Mouse (Mus musculus) intestine, postnatal 0 days (tissue): ENCODE measurements at regions not wholly inside any gene's neighbourhood (a gene's known extent, or its start where the extent isn't known, plus 50 kb on each side); places are given as distances from the start of the nearest gene placed in this dataset.

ENCODE experiments used
- ATAC-seq: fragments of 200-750 bp; cut with Nextera tagmentation; 2 replicates; pipeline ENCODE4 v1.8.0; 2017; ENCODE audit warnings: mild to moderate bottlenecking, moderate TSS enrichment, moderate library complexity
- H3K27ac ChIP-seq: fragments of 300-500 bp; sonication (generic); 2 replicates; pipeline ENCODE4 v1.5.1; 2014; ENCODE audit warnings: mild to moderate bottlenecking, low read depth, low read length, moderate library complexity
- H3K27me3 ChIP-seq: fragments of 300-500 bp; sonication (generic); replicated peaks from 2 replicates; pipeline ENCODE4 v1.6.1; 2014; ENCODE audit warnings: low read length, mixed read lengths; ENCODE audit not compliant: control insufficient read depth, insufficient read depth
- H3K36me3 ChIP-seq: fragments of 300-500 bp; sonication (generic); 2 replicates; pipeline ENCODE4 v1.6.1; 2014; ENCODE audit warnings: mild to moderate bottlenecking, moderate library complexity; ENCODE audit not compliant: control insufficient read depth, insufficient read depth
- H3K4me1 ChIP-seq: fragments of 300-500 bp; sonication (generic); replicated peaks from 2 replicates; pipeline ENCODE4 v1.6.1; 2014; ENCODE audit warnings: antibody characterized with exemption, low read length, mixed read lengths; ENCODE audit not compliant: control insufficient read depth, insufficient read depth
- H3K4me2 ChIP-seq: fragments of 300-500 bp; sonication (generic); replicated peaks from 2 replicates; pipeline ENCODE4 v1.6.1; 2014; ENCODE audit warnings: low read depth, mild to moderate bottlenecking, moderate library complexity
- H3K4me3 ChIP-seq: fragments of 300-500 bp; sonication (generic); 2 replicates; pipeline ENCODE4 v1.5.1; 2014; ENCODE audit warnings: low read depth, low read length
- H3K9ac ChIP-seq: fragments of 300-500 bp; sonication (generic); 2 replicates; pipeline ENCODE4 v1.6.1; 2014; ENCODE audit warnings: mild to moderate bottlenecking, low read depth, low read length
- H3K9me3 ChIP-seq: fragments of 300-500 bp; sonication (generic); 2 replicates; pipeline ENCODE4 v1.6.1; 2016; ENCODE audit warnings: mixed run types; ENCODE audit not compliant: control insufficient read depth
- CTCF ChIP-seq: sonication (generic); IDR thresholded peaks from 2 replicates; pipeline ENCODE4 v1.5.1; 2016; ENCODE audit warnings: low read depth, mild to moderate bottlenecking, control low read depth, antibody characterized with exemption, moderate library complexity
- WGBS: fragments of 180-500 bp; shearing (Covaris S2); extraction: QIAGEN DNeasy Blood & Tissue Kit; methylation state at CpG from one replicate; pipeline ENCODE4 v1.1.7; 2014; 5-methylcytosine and 5-hydroxymethylcytosine counted together

DNA sequence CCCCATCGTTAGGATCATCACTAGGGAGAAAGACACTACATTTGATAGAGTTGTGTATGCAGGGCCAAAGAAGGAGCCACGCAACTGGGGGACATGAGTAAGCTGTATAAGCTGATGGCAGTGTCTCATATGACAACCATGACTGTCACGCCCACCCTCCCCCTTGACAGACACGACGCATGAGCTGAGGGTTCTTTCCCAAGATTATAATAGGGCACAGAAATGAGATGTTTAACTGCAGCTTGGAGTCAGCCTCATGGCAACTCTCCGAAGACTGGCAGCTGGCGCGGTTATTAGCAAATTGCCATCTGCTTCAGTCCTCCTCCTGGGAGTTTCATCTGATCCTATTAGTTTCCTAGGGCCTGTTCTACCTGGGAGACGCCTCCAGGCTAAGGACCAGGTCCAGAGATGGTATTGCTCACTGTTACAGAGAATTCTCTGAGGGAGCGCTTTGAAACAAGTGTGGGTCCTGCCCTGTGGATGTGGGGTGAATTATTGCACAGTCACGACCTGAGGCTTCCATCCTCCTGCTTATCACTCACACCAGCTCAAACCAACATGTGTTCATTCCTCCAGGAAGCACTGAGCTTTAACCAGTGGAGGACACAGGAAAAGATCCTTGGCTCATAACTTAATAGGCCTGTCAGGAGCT is 235.6 kb upstream of the Id2 start:
- H3K27ac ChIP-seq, result no peak overlapping the region
- ATAC-seq, result no peak
- no peak overlapping the region for H3K4me2 ChIP-seq
- H3K4me1 ChIP-seq, result no peaks in the 10 kb centered on the region
- no peak overlapping the region for H3K9ac ChIP-seq
- no peaks in the 10 kb centered on the region for H3K9me3 ChIP-seq
- no peak for TF ChIP-seq CTCF
- H3K36me3 ChIP-seq, result no peaks in the 10 kb centered on the region
- 88% methylated on average over 11 of the region's 11 CpGs for WGBS
- no peaks in the 10 kb centered on the region for H3K27me3 ChIP-seq
- H3K4me3 ChIP-seq, result no peak overlapping the region

DNA sequence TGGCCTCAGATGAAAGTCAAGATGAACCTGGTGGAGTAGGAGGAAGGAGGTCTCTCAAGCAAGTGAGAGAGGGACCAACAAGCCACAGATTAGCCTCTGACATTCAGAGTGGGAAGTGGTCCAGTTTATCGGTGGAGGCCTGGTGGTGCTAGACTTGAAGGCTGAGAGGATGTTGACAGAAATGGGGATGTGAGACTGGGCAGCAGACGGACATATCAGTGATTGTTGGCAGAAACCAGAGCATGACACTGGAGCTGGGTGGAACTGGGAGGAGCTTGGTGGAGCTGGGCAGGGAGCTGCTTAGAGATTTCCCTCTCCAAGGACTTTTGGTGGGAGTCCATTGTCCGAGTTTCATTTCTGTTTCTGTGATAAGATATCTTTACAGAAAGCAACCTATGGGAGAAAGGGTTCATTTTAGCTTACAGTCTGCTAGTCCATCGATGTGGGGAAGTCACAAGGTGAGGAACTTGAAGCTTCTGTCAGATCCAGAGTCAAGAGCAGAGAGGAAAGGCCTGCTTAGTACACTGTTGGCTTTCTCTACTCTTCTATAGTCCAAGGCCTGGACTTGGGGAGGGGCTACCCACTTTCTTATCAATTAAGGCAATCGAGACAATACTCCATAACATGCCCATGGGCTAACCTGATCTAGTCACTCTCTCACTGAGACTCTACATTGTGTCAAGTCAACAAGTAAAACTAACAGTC is 233.2 kb upstream of the Id2 start:
- Histone ChIP-seq H3K4me2 (no peak overlapping the region), H3K9me3 (no peaks in the 10 kb centered on the region), H3K27ac (no peak overlapping the region), H3K27me3 (no peaks in the 10 kb centered on the region), H3K4me3 (no peak overlapping the region), H3K9ac (no peak overlapping the region), H3K4me1 (no peaks in the 10 kb centered on the region), H3K36me3 (no peaks in the 10 kb centered on the region)
- WGBS, result 51% methylated on average over 5 of the region's 5 CpGs
- no peak for TF ChIP-seq CTCF
- ATAC-seq, result no peak

DNA sequence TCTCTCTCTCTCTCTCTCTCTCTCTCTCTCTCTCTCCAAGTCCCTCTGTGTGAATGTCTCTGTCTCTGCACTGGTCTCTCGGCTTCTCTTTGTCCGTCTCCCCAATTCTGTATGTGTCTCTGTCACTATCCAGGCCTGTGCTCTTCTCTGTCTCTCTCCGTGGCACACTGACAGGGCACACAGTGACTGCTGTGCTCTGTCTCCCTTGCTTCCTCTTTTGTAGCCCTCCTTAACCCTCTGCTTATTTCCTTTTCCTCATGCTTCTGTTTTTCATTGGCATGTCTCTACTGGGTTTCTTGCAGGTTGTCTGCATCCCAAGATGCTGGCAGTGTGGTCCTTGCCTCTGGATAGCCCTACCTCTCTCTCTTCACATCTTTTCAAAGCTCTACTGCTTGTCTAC is 229.0 kb upstream of the Id2 start:
- TF ChIP-seq CTCF, result no peak
- Histone ChIP-seq H3K4me3 (no peak overlapping the region), H3K9ac (no peak overlapping the region), H3K4me1 (no peaks in the 10 kb centered on the region), H3K27ac (no peak overlapping the region), H3K27me3 (no peaks in the 10 kb centered on the region), H3K36me3 (no peaks in the 10 kb centered on the region), H3K4me2 (no peak overlapping the region), H3K9me3 (no peaks in the 10 kb centered on the region)
- WGBS, result 86% methylated on average over 3 of the region's 3 CpGs
- no peak for ATAC-seq

DNA sequence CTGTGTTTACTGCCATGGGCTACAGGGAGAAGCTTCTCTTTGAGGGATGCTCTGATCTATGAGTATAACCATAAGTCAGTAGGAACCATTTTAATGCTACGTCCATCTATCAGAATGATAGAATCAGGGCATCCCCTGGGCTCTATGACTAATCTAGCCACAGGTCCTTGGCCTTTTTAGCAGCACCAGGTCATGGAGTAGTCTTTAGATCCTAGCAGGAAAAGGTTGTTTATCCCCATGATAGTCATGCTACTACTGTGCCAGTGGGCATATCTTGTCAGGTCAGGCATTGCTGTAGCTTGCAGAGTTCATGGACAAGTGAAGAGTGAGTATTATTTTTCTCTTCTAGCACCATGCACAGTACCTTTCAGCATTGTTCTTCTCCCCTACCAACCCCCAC is 226.2 kb upstream of the Id2 start:
- H3K27ac ChIP-seq, result no peak overlapping the region
- no peak for TF ChIP-seq CTCF
- H3K9ac ChIP-seq, result no peak overlapping the region
- no peak overlapping the region for H3K4me2 ChIP-seq
- no peaks in the 10 kb centered on the region for H3K36me3 ChIP-seq
- no peak for ATAC-seq
- no peaks in the 10 kb centered on the region for H3K9me3 ChIP-seq
- no peaks in the 10 kb centered on the region for H3K27me3 ChIP-seq
- WGBS, result 86% methylated on average over 1 of the region's 1 CpGs
- H3K4me3 ChIP-seq, result no peak overlapping the region
- no peaks in the 10 kb centered on the region for H3K4me1 ChIP-seq

DNA sequence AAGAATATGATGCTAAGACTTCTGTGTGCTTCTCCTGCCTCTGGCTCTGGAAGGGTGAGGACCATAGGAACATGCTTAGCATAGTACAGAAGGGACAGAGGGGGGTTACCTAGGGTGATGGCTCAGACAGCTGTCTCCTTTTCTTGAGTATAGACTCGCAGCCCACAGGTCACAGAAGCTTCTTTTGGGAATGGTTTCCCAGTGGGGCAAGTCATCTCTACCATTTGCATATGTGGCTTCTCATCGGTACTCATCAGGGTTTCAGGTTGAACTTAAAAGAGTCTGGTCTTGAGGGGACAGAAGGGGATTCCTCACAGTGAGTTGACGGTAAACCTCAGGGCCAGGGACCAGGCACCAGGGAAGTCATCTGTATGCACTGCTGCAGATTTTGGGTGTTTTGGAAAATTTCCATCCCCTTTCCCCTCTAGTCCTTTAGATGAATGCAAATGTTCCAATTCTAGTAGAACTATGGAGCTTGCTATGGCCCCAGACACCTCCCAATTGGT is 223.4 kb upstream of the Id2 start:
- Histone ChIP-seq H3K27ac (no peak overlapping the region), H3K9me3 (no peaks in the 10 kb centered on the region), H3K4me1 (no peaks in the 10 kb centered on the region), H3K36me3 (no peaks in the 10 kb centered on the region), H3K4me3 (no peak overlapping the region), H3K9ac (no peak overlapping the region), H3K4me2 (no peak overlapping the region), H3K27me3 (no peaks in the 10 kb centered on the region)
- no peak for ATAC-seq
- TF ChIP-seq CTCF, result no peak
- 97% methylated on average over 3 of the region's 3 CpGs for WGBS

DNA sequence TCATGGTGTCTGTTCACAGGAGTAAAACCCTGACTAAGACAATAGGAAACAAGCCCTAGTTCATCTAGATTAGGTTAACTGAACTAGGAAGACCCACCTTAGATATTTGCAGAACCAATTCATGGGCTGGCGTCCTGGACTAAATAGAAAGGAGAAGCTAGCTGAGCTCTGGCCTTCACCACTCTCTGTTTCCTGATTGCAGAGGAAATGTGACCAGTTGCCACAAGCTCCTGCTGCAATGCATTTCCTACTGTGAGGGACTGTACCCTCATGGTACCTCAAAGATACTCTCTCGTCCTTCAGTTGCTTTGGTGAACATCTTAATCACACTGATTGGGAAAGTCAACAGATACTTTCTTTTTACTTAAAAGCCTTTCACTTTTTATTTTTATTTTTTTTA is 222.9 kb upstream of the Id2 start:
- Histone ChIP-seq H3K36me3 (no peaks in the 10 kb centered on the region), H3K27me3 (no peaks in the 10 kb centered on the region), H3K9me3 (no peaks in the 10 kb centered on the region), H3K4me2 (no peak overlapping the region), H3K9ac (no peak overlapping the region), H3K4me1 (no peaks in the 10 kb centered on the region), H3K27ac (no peak overlapping the region), H3K4me3 (no peak overlapping the region)
- ATAC-seq, result no peak
- TF ChIP-seq CTCF, result no peak
- WGBS, result 93% methylated on average over 2 of the region's 2 CpGs
